Mouse (Mus musculus) lung, embryonic 14.5 days (tissue): ENCODE results near the gene Rala. TPM values are rescaled to one million over a fixed set of nuclear protein-coding genes. Genes with fewer than 3 reads are reported as not detected.

Experiments used
- ATAC-seq: fragments of 200-750 bp; cut with Nextera tagmentation; 2 replicates; pipeline ENCODE4 v1.8.0; 2017; ENCODE audit warnings: mild to moderate bottlenecking, moderate TSS enrichment, moderate library complexity; ENCODE audit not compliant: insufficient read depth
- DNase-seq: peaks from one replicate; pipeline ENCODE4 v3.0.0-alpha.2; 2015
- H3K27ac ChIP-seq: fragments of 300-500 bp; sonication (generic); 2 replicates; pipeline ENCODE4 v1.5.1; 2014; ENCODE audit warnings: low read depth, mild to moderate bottlenecking, moderate library complexity
- H3K27me3 ChIP-seq: fragments of 300-500 bp; sonication (generic); 2 replicates; pipeline ENCODE4 v1.6.1; 2014; ENCODE audit warnings: low read length, control low read depth; ENCODE audit not compliant: insufficient read depth
- H3K36me3 ChIP-seq: fragments of 300-500 bp; sonication (generic); 2 replicates; pipeline ENCODE4 v1.6.1; 2014; ENCODE audit warnings: control low read depth; ENCODE audit not compliant: insufficient read depth
- H3K4me1 ChIP-seq: fragments of 300-500 bp; sonication (generic); 2 replicates; pipeline ENCODE4 v1.6.1; 2014; ENCODE audit warnings: antibody characterized with exemption, control low read depth; ENCODE audit not compliant: insufficient read depth
- H3K4me2 ChIP-seq: fragments of 300-500 bp; sonication (generic); 2 replicates; pipeline ENCODE4 v1.6.1; 2014; ENCODE audit warnings: mild to moderate bottlenecking
- H3K4me3 ChIP-seq: fragments of 300-500 bp; sonication (generic); 2 replicates; pipeline ENCODE4 v1.5.1; 2014; ENCODE audit warnings: low read depth, low read length
- H3K9ac ChIP-seq: fragments of 300-500 bp; sonication (generic); 2 replicates; pipeline ENCODE4 v1.6.1; 2014
- H3K9me3 ChIP-seq: fragments of 300-500 bp; sonication (generic); 2 replicates; pipeline ENCODE4 v1.6.1; 2016; ENCODE audit warnings: low read depth, low read length, control low read depth
- CTCF ChIP-seq: IDR thresholded peaks from 2 replicates; pipeline ENCODE4 v1.5.1; 2016; ENCODE audit warnings: antibody characterized with exemption, low read depth
- WGBS: fragments of 180-500 bp; shearing (Covaris S2); extraction: QIAGEN DNeasy Blood & Tissue Kit; methylation state at CpG from one replicate; pipeline ENCODE4 v1.1.7; 2014; 5-methylcytosine and 5-hydroxymethylcytosine counted together
- polyA plus RNA-seq: library from polyadenylated mRNA; unstranded; fragments of >200 nt; fragmentation: Nextera tagmentation; extraction: Ambion mirVana; gene quantifications from 2 replicates; pipeline ENCODE4 v1.2.1, GENCODE M21; 2014

The Rala gene
- polyA plus RNA-seq: 107 and 109 TPM in 2 replicates

DNA sequence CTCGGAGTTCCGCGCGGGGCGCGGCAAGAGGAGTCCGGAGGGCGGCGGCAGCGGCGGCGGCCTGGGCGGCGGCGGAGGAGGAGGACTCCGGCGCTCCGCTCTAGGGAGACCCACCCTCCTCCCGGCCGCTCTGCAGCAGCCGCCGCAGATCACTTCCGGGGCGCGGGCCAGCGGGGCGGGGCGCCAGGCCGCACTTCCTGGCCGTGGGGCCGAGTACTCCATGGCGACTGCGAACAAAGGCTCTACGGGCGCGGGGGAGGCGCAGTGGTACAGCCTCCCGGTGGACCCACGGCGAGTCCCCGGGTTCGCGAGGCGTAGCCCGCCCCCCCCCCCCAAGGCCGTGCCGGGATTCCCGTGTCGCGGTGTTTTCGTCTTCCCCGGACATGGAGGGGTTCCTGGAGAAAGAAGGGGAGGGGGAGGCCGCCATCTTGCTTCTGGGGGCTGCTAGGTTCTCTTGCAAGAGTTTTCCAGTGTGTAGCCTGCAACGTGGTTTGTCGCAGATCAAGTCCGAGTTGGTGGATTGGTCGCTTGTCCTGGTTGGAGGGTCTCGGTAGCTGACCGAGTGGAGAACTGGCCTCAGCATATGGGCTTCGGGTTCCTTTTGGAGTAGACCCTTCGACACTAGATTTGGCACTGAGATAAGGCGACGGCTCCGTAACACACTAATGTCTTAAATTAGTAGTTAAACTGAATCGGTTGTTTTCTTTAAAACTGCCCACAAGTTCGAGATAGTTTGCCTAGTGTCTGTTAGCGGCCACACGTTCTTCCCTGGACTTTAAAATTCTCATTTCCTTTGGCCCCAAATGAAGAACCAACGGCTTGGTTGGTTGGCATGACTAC lies at the start of gene Rala:
Gene Rala (minus strand): TSS at position 162 of the 840 bp plus-strand sequence.
- peaks cover 3% of the 10 kb centered on the region; the same call in 1 of the 2 replicates for H3K36me3 ChIP-seq
- no peaks in the 10 kb centered on the region for H3K9me3 ChIP-seq
- no peaks in the 10 kb centered on the region for H3K27me3 ChIP-seq
- ATAC-seq (peak; percentile 100), DNase-seq (peak; percentile 93)
- peak within 1 kb of the TSS; percentile 62 for H3K4me2 ChIP-seq
- 5% methylated on average over 68 of the region's 69 CpGs for WGBS
- peak within 1 kb of the TSS; percentile 85 for H3K9ac ChIP-seq
- peak within 1 kb of the TSS; percentile 90 for H3K27ac ChIP-seq
- H3K4me3 ChIP-seq: peak within 1 kb of the TSS; percentile 86
- peaks cover 4% of the 10 kb centered on the region; the same call in 1 of the 2 replicates for H3K4me1 ChIP-seq
- TF ChIP-seq CTCF: no peak

DNA sequence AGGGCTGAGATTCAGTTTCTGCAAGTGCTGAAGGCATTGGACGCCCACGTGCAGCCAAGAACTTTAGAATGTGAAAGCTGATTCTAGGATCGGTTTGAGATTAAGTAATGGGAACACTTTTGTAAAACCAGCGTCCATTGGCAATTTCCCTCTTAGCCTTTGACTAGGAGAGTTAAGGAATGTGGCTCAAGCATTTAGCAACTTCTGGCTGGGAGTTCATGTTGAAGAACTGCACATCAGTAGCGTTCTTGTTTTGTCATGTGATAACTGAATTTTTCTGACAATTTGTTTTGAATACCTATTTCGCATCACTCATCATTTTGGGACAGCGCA lies 49.4 kb upstream of the Rala start:
- 37% methylated on average over 7 of the region's 7 CpGs for WGBS
- H3K4me2 ChIP-seq: peak overlapping the region; percentile 81

DNA sequence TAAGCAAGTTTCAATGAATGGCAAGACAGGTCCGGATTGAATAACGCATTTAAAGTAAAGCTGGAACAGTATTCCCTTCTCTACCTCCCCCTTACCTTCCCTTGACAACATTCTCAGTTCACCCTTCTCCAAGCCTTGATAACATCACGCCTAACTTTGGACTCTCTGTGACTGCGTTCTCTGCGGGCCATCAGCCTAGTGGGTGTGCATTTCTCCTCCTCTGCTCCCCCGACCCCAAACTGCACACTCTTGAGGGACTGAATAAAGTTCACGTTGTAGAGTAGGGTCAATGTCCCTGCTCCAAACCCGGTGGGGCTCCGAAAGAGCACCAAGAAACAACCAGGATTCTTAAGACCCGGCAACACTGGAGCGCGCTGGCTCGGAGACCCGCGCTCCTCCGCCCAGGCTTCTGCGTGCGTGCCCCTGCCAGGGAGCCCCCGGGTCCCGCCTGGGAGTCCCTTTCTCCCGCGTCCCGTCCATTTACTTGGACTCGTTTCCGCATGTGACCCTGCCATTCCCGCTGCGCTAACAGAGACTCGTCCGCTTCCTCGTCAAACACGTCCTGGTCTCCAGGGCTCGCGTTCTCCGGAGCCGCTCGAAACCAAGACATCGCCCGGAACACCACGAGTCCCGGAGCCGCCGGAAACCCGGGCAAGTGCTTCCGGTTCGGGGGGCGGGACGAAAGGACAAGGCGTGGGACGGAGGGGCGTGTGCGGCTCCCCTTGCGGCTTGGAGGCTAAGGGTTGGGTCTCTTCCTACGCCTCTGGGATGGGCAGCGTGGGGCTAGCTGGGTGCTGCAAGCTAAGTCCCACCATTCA lies 48.9 kb upstream of the Rala start, which contains the start of gene Yae1d1:
Gene Yae1d1 (minus strand): TSS at position 653 of the 818 bp plus-strand sequence.
- peak; percentile 95 for DNase-seq

More for the DNA sequence above, 49.4 kb upstream of the Rala start:
- no peak overlapping the region; the same call in 1 of the 2 replicates for H3K27ac ChIP-seq
- no peaks in the 10 kb centered on the region for H3K27me3 ChIP-seq
- no peak for DNase-seq
- peak overlapping the region; percentile 84 for H3K4me3 ChIP-seq
- H3K9ac ChIP-seq: peak overlapping the region; percentile 90
- H3K9me3 ChIP-seq: no peaks in the 10 kb centered on the region
- ATAC-seq: peak; percentile 39; the same call in 1 of the 2 replicates
- H3K4me1 ChIP-seq: no peaks in the 10 kb centered on the region
- TF ChIP-seq CTCF: no peak
- H3K36me3 ChIP-seq: peaks cover 5% of the 10 kb centered on the region

DNA sequence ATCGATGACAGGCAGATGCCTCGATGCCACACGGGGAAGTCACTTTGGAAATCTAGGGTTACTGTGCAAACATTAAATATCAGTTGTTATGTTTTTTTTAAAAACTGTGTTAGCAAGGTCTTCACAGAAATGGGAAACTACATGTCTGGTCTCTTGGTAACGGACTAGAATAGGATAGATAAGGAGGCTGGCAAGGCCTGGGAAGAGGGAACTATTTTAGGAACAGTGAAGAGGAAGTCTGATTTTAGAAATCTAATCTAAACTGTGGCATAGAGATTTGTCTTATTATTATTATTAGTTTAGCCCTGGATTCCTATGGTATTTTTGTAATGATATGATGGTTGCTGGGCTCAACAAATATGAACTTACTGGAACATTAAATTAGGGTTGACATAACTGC lies 48.0 kb upstream of the Rala start:
- Histone ChIP-seq H3K36me3 (peaks cover 14% of the 10 kb centered on the region), H3K4me3 (peak overlapping the region; percentile 84), H3K4me2 (peak overlapping the region; percentile 81), H3K9ac (peak overlapping the region; percentile 90), H3K27me3 (no peaks in the 10 kb centered on the region), H3K9me3 (no peaks in the 10 kb centered on the region), H3K4me1 (no peaks in the 10 kb centered on the region), H3K27ac (no peak overlapping the region)
- whole genome bisulfite sequencing: 66% methylated on average over 4 of the region's 4 CpGs
- ATAC-seq (no peak), DNase-seq (no peak)
- TF ChIP-seq CTCF: no peak

More for the DNA sequence above, 48.9 kb upstream of the Rala start, which contains the start of gene Yae1d1:
- Histone ChIP-seq H3K27ac (peak within 1 kb of the TSS; percentile 86), H3K36me3 (peaks cover 5% of the 10 kb centered on the region), H3K9ac (peak within 1 kb of the TSS; percentile 90), H3K9me3 (no peaks in the 10 kb centered on the region), H3K4me2 (peak within 1 kb of the TSS; percentile 81), H3K4me3 (peak within 1 kb of the TSS; percentile 84), H3K27me3 (no peaks in the 10 kb centered on the region), H3K4me1 (no peaks in the 10 kb centered on the region)
- WGBS: under 1% methylated on average over 54 of the region's 54 CpGs
- peak; percentile 99 for ATAC-seq
- TF ChIP-seq CTCF: peak; percentile 64

DNA sequence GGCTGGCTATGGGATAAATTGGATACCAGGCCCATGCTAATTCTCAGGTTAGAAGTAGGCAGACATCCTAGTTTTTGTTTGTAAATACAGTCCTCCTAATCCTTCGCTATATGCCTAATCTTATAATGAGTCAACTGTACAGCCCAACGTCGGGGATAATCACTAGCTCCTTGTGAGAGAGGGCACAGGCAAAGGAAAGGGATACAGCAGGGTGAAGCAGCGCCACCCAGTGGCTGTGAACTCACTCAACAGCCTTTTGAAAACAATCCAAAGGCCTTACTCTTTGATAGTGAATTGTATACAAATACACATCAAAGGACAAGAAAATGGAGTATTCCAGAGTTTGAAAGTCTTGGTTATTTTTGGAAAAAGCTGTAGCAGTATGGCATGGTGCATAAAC lies 39.2 kb upstream of the Rala start:
- DNase-seq (peak; percentile 68), ATAC-seq (no peak)
- Histone ChIP-seq H3K4me2 (no peak overlapping the region), H3K9ac (no peak overlapping the region), H3K4me3 (no peak overlapping the region), H3K9me3 (no peaks in the 10 kb centered on the region; the same call in 1 of the 2 replicates), H3K36me3 (peaks cover 49% of the 10 kb centered on the region), H3K4me1 (no peaks in the 10 kb centered on the region), H3K27ac (no peak overlapping the region), H3K27me3 (no peaks in the 10 kb centered on the region)
- peak; percentile 65 for TF ChIP-seq CTCF
- 54% methylated on average over 4 of the region's 4 CpGs for WGBS

DNA sequence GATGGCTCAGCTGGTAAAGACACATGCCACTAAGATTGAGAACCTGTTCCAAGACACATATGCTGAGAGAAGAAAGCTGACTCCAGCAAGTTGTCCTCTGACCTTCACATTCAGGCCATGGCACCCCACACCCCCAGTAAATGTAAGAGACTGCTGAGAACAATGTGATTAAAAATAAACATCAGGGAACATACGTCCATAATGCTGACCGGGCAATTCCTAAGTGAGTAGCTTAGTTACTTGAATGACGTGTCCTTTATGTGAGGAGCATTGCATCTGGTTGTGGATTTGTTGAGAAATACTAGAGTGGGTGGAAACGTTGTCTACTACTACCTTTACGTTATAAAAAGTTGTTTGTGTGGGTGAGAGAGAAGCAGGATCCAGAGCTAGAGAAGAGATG lies 38.6 kb upstream of the Rala start:
- Histone ChIP-seq H3K36me3 (peaks cover 46% of the 10 kb centered on the region), H3K9me3 (no peaks in the 10 kb centered on the region; the same call in 1 of the 2 replicates), H3K9ac (no peak overlapping the region), H3K4me1 (no peaks in the 10 kb centered on the region), H3K4me2 (no peak overlapping the region), H3K4me3 (no peak overlapping the region), H3K27me3 (no peaks in the 10 kb centered on the region), H3K27ac (no peak overlapping the region)
- no peak for DNase-seq
- no peak for TF ChIP-seq CTCF
- ATAC-seq: no peak
- 76% methylated on average over 5 of the region's 5 CpGs for WGBS
